Mouse (Mus musculus): ENCODE results near the gene Ccpg1.

GRCm38 (mm10) chr9:73039222-73039945, 54.2 kb downstream of the Ccpg1 start:
- TF ChIP-seq CTCF (IDR thresholded peaks at IDR 0.05; ENCODE audit: low read depth) (no peak), EP300 (optimal IDR thresholded peaks at IDR 0.05) (no peak)
